Mouse (Mus musculus) brain, embryonic 14.5 days (tissue): ENCODE data around the gene Impdh1.

Experiments used
- CTCF ChIP-seq: fragments of 200-500 bp; IDR thresholded peaks from 2 replicates; pipeline ENCODE4 v1.5.1; 2012; ENCODE audit warnings: inconsistent platforms, mild to moderate bottlenecking, moderate library complexity, borderline replicate concordance; ENCODE audit not compliant: insufficient read depth, insufficient read length; ENCODE audit errors: extremely low read depth
- POLR2A ChIP-seq: fragments of 200-500 bp; IDR thresholded peaks from 2 replicates; pipeline ENCODE4 v1.6.1; 2012; ENCODE audit warnings: mild to moderate bottlenecking, inconsistent platforms, borderline replicate concordance; ENCODE audit not compliant: poor library complexity, insufficient read depth, insufficient read length, severe bottlenecking; ENCODE audit errors: extremely low read depth

GRCm38 (mm10) chr6:29201341-29201740 is 14.8 kb downstream of the Impdh1 start:
- no peak for TF ChIP-seq POLR2A
- TF ChIP-seq CTCF: no peak
